Mouse (Mus musculus) lung, adult 18-20 months (tissue): ENCODE data around the gene Serpinb9b.

Experiments used
- DNase-seq, 2 experiments: peaks; one replicate each; pipeline ENCODE4 v3.0.0; 2022; ENCODE audit warnings: mixed read lengths in 2 of 2

Gene Serpinb9b

DNA sequence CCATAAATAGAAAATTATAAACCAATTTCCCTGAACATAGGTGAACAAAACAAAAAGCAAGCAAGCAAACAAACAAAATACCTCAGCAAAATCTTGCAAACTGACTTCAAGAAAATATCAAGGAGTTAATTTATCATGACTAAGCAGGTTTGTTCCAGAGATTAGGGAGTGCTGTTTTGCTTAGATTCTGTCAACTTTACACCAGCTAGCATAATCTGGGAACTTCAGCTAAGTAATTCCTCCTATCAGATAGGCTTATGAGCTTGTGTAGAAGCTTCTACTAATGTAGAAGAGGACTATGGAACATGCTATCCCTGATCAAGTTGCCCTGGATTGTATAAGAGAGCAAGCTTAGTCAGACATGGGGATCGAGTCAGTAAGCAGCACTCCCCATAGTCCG lies 20.0 kb downstream of the Serpinb9b start:
- DNase-seq = no peak

DNA sequence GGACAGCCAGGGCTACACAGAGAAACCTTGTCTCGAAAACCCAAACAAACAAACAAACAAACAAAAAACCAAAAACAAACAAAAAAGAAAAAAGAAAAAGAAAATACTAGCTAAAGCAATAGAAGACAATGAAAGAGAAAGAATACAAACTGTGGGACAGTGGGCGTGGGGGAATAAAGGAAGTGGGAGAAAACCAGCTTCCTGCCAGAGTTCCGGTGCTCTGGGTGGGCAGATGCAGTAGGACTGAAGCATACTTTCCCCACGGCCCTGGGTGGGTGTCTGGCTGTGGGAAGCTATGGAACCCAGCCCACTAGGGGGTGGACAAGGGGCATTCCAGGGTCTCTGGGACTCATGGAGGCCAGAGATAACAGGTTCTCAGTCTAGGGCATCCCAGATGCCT lies 21.0 kb downstream of the Serpinb9b start:
- DNase-seq = no peak

GRCm38 (mm10) chr13:33051697-33052096 lies 24.5 kb downstream of the Serpinb9b start:
- no peak for DNase-seq

GRCm38 (mm10) chr13:33063048-33063447 lies 35.8 kb downstream of the Serpinb9b start:
- DNase-seq = no peak

DNA sequence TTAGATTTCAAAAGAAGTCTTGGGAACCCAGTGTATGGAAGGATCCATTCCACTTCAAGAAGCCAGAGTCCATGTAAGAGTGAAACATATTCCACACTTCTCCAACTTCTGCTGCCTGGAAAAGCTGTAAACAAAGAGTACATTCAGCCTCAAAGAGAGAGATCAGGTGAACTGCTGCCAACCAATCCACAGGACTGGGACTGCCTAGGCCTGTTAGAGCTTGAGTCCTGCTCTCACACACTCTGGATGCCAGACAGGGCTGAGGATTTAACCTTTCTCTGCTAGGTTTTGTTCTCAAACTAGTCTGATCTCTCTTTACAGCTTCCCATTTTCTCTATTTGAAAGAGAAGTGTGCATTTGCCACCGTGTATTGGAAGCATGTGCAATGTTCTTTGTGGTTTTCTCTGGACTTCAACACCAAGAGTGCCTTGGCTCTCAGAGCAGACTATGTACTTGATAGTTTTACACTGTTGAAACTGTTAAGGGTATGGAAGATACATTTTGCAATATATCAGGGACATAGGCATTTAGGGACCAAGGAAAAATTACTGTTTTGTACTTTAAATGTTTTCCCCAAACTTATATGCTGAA lies 40.3 kb downstream of the Serpinb9b start:
- DNase-seq = no peak

DNA sequence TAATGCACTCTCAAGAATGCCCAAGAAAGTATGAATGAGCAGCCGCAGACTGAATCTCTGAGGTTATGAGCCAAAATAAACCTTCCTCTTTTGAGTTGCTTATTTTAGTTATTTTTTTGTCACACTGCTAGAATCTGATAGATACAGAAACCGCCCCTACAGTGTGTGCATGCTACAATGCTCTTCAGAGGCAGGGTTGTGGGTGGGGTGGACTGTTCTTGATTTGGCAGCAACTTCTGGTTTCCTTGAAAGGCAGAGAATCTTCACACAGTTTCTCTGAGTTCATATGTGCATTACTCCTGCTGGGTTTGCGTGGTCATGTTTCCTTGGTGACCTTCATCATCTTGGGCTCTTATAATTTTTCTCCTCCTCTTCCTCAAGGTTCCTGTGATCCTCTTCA lies 40.9 kb downstream of the Serpinb9b start:
- DNase-seq = no peak

- no peak for DNase-seq
These were observed 44.6 kb downstream of the Serpinb9b start for GRCm38 (mm10) chr13:33071776-33072175.

DNA sequence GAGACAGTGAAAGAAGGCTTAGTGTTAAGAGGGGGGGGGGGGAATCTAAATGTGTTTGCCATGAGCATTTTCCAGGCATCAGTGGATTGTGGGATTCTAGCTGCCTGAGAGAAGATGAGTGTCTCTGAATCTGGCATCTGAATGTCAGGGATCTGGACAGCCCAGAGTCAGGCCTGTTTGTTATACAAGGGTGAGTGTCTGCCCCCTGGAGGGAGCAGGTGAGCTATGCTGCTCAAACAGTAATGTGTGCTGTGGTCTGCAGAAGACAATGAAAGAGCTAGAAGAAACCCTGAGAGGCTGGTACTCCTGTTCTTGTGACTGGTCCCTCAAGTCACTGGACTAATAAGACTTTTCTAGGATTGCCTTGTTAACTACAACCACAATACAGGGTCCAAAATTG lies 46.8 kb downstream of the Serpinb9b start:
- peak; percentile 55 to 69 for DNase-seq

DNA sequence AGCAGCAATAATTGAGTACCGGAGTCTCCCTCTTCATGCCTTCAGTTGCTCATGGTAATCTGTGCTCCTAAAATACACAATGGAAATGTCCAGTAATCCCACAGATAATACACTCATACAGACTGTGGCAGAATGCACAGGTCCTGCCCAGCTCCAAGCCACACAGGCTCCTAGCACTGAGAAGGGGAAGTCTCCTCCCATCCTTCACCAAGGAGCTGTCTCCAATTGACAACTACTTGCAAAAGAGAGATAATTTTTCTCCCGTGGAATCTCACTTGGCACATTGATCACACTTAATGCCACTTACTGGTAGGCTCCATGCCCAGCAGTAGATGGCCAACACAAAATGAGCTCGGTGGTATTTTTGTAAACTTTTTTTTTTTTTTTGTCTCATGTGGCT lies 49.0 kb downstream of the Serpinb9b start:
- DNase-seq = no peak

DNA sequence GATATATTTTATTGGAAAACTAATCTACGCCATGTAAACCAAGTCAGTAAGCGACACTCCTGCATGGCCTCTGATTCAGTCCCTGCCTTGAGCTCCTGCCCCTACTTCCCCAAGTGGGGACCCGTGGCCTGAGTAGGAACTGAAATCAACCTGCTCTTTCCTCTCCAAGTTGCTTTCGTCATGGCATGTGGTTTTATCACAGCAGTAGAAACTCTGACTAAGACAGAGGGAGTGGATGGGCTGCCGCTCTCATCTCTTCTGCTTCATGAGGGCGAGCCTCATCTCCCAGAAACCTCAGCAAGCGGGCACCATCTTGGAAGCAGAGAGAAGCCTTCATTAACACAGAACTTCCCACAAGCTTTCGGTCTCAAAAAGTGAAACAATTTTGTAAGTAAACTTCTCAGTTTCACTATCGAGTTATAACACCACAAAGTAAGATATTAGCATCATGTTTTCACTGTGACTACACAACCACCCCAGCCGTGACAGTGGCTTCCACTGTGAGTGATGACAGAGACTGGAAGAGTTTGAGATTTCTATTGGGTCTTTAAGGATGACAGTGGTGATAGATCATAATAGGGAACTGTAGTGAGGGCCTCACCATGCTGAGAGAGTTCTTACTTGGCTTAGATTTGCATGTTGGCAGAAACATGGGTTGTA lies 49.9 kb downstream of the Serpinb9b start:
- DNase-seq = peak; percentile 27 to 30

DNA sequence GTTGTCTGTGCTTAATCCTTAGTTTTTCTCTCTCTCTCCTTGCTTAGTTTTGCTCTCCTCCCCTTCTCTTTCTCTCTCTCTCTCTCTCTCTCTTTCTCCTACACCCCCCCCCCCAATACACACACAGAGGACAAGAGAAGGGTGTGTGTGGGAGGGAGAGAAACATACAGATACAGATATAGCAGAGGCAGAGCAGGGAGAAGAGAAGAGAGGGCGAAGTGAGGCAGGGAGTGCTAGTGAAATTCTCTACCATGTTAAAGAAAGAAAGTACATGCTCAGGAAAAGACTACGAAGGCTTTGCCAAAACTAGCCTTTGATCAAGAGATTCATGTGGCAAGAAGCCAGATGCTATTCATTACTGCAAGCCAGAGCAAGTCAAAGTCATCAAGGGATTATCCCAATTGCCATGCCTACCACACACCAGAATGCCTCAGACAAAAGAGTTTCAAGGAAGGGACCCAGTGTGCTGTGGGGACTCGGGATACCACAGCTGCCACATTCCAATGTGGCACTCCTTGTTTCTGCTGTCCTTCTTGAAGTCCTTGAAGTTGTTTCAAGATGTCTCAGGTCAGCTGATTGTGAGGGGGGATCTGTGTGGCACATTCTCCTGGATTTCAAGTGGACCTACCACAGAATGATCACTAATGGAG lies 51.0 kb downstream of the Serpinb9b start, which contains the start of gene Serpinb1b:
Serpinb1b (plus strand) TSS at position 520 of the 650 bp plus-strand sequence.
- peak in 1 of 2 experiments; percentile 29 for DNase-seq

DNA sequence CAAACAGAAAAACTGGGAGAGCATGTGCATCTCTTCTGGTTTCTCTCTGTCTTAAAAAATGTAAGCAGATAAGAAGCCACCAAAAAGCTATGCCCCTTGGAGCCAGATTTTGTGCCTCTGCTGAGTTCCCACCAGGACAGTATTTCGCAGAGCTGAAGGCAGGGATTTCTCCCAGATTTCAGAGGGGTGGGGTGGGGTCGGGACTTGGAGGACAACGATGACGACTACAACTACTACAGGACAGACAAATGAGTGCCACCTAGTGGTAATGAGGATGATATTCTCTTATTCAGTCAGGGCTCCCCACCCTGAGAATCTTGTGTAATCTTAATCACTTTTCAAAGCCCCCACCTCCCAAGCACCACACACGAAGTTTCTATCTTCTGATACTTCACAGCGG lies 52.2 kb downstream of the Serpinb9b start:
- DNase-seq = no peak

DNA sequence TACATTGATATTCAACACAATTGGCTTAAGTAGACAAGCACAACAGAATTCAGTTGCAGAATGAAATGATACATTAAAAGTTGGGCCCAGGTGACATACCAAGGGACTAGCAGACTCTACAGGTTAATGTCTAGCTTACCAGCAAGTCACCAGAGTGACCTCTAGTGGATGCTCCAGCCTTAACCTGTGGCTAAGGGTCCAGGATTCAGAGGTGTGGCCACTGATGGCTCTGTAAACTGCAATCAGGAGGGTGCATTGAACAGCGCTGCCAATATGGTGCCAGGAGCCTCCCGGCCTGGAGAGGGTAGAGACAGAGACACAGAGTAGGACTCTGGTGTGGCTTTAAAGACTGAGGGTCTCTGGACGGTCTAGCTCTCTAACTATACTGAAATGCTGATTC lies 53.1 kb downstream of the Serpinb9b start:
- DNase-seq = peak; percentile 35 to 45

GRCm38 (mm10) chr13:33083834-33084233 lies 56.6 kb downstream of the Serpinb9b start:
- DNase-seq = no peak

- no peak for DNase-seq
These were observed 57.9 kb downstream of the Serpinb9b start for GRCm38 (mm10) chr13:33084975-33085694.

GRCm38 (mm10) chr13:33085695-33086432 lies 58.6 kb downstream of the Serpinb9b start:
- peak; percentile 23 to 58 for DNase-seq

- DNase-seq = no peak
These were observed 62.4 kb downstream of the Serpinb9b start for GRCm38 (mm10) chr13:33089566-33089965.

DNA sequence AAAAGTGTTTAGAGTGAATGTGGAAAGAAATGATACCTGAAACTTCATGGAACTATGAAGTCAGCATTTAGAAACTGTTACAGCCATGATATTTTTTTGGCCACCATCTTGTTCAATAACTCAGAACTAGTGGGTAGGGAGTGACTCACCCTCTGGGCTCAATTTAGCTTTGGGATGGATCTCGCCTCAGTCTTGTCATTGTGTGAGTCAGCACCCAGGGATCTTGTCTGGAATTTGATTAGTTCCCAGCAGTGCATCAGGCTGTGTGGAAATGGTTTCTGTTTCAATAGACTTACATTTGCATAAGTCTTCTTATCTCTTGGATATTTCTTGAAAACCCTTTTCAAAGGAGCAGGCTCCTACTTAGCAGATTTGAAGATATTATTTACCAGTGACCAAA lies 63.3 kb downstream of the Serpinb9b start:
- no peak for DNase-seq

- no peak for DNase-seq
These were observed 64.1 kb downstream of the Serpinb9b start for GRCm38 (mm10) chr13:33091306-33091705.
